Comparison of ENCODE assay signal across 14 mouse cellular contexts in the genomic region with DNA sequence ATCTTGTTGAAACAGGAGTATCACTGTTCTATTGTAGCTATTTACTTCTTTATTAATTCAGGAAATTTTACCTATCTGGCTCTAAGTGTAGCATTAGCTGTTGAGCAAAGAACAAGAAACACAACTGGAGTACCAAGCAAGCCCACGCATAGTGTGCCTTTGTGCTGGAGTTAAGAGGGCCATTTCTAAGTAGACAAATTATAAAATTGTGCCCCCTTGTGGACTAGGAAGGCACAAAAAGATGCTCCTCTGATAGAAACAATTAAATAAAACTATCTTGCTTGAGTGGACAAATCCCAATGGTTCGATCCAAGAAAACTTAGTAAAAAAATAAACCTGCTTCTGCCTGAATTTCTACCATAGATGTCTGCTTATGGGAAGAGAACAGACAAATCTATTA.
A peak's percentile ranks its signal among the peaks of the same experiment; 100 is the strongest.
DNase-seq lines count a peak whose midpoint lies in the region; ATAC-seq and TF ChIP-seq lines count a peak whose summit lies in the region.
"Had no signal": no experiment of that assay in that cellular context is flagged by ENCODE, and none has a peak within 500 bp of the region (broad histone marks: within the 10 kb centered on the region; RNA-seq: fewer than 3 reads in every experiment).

No protein-coding gene starts in this region.

- no peak for TF ChIP-seq POLR2A in liver, adult 2 months (IDR thresholded peaks at IDR 0.05; ENCODE audit: extremely low read depth, insufficient read depth, low read length)

- no peaks in the 10 kb centered on the region for H3K36me3 ChIP-seq in liver, adult 2 months (ENCODE audit: control insufficient read depth, insufficient read depth, low read length)
- H3K36me3 ChIP-seq in liver, embryonic 11.5 days (ENCODE audit: control insufficient read depth, insufficient read depth, low read length), result no peaks in the 10 kb centered on the region
- H3K36me3 ChIP-seq in ES-E14 (ENCODE audit: control insufficient read depth, insufficient read depth, low read length, poor library complexity, severe bottlenecking), result no peaks in the 10 kb centered on the region
- H3K36me3 ChIP-seq: hindbrain, embryonic 10.5 days; limb, embryonic 12.5 days; stomach, embryonic 15.5 days had no signal

- in situ Hi-C loops in ES-E14 (cut with MboI; ENCODE audit: low sequenced_read_pairs in 2 of 2, unreplicated experiment in 2 of 2), result no loop called here

- no peaks in the 10 kb centered on the region for H3K9me3 ChIP-seq in liver, embryonic 11.5 days (ENCODE audit: control insufficient read depth, low read length)
- H3K9me3 ChIP-seq in ES-E14 (ENCODE audit: control insufficient read depth, insufficient read depth, low read depth, low read length), result no peaks in the 10 kb centered on the region
- H3K9me3 ChIP-seq: hindbrain, embryonic 10.5 days; limb, embryonic 12.5 days; stomach, embryonic 15.5 days had no signal

- no peaks in the 10 kb centered on the region for H3K79me2 ChIP-seq in liver, adult 2 months (ENCODE audit: control insufficient read depth, insufficient read depth, low read length)

- no peak overlapping the region for H3K9ac ChIP-seq in liver, adult 2 months (ENCODE audit: low read depth, low read length)
- no peak overlapping the region for H3K9ac ChIP-seq in liver, embryonic 11.5 days (ENCODE audit: low read depth, low read length)
- H3K9ac ChIP-seq in ES-E14 (ENCODE audit: insufficient read depth, low read depth, low read length, poor library complexity, severe bottlenecking), result no peak overlapping the region
- H3K9ac ChIP-seq: limb, embryonic 12.5 days; stomach, embryonic 15.5 days had no signal

- no peak overlapping the region for H3K4me2 ChIP-seq in liver, embryonic 11.5 days
- H3K4me2 ChIP-seq: limb, embryonic 12.5 days; stomach, embryonic 15.5 days had no signal

- DNase-seq in frontal cortex, postnatal 10 days (ENCODE audit: low spot score in 2 of 2), result no peak
- DNase-seq in liver, adult 2 months (ENCODE audit: extremely low read depth, low read depth, low spot score), result peak; percentile 18
- DNase-seq in liver, embryonic 11.5 days (ENCODE audit: low spot score), result no peak
- DNase-seq in ES-E14 (ENCODE audit: low read depth, low spot score), result peak; percentile 21
- DNase-seq in retina, postnatal 1 day, result peak; percentile 35
- DNase-seq: cerebellum, postnatal 25 days; kidney, adult 2 months; lung, adult 18-20 months; thymus, postnatal 25 days had no signal

- H3K27ac ChIP-seq in liver, adult 2 months (replicated peaks; ENCODE audit: insufficient read depth, low read depth, low read length), result no peak overlapping the region
- H3K27ac ChIP-seq in liver, embryonic 11.5 days (ENCODE audit: low read depth, low read length), result no peak overlapping the region
- H3K27ac ChIP-seq in ES-E14 (ENCODE audit: insufficient read depth, low read depth, low read length, poor library complexity, severe bottlenecking), result no peak overlapping the region
- H3K27ac ChIP-seq: hindbrain, embryonic 10.5 days; limb, embryonic 12.5 days; stomach, embryonic 15.5 days had no signal

- 77% methylated on average over 2 of the region's 2 CpGs for WGBS in liver, adult 2 months
- 74% methylated on average over 2 of the region's 2 CpGs for WGBS in liver, embryonic 11.5 days

- H3K27me3 ChIP-seq in liver, adult 2 months (ENCODE audit: control insufficient read depth, insufficient read depth, low read length), result no peaks in the 10 kb centered on the region
- H3K27me3 ChIP-seq in liver, embryonic 11.5 days (replicated peaks; ENCODE audit: control insufficient read depth, insufficient read depth, low read length), result no peaks in the 10 kb centered on the region
- H3K27me3 ChIP-seq: limb, embryonic 12.5 days; stomach, embryonic 15.5 days had no signal

- ATAC-seq in frontal cortex, adult (ENCODE audit: low TSS enrichment), result peak; percentile 67; the same call in 1 of the 2 replicates
- no peak for ATAC-seq in liver, embryonic 11.5 days (replicated peaks; ENCODE audit: low FRiP score)
- ATAC-seq in megakaryocyte, adult 5-6 weeks (ENCODE audit: poor library complexity, severe bottlenecking), result no peak

- H3K4me3 ChIP-seq in liver, adult 2 months (ENCODE audit: insufficient read depth, low read depth, low read length), result no peak overlapping the region
- H3K4me3 ChIP-seq in liver, embryonic 11.5 days (ENCODE audit: low read depth, low read length), result no peak overlapping the region
- no peak overlapping the region for H3K4me3 ChIP-seq in ES-E14 (ENCODE audit: insufficient read depth in 1 of 2, low read depth in 1 of 2, low read length in 2 of 2, poor library complexity in 1 of 2, severe bottlenecking in 1 of 2)
- H3K4me3 ChIP-seq: hindbrain, embryonic 10.5 days; limb, embryonic 12.5 days; stomach, embryonic 15.5 days had no signal

- no peak for TF ChIP-seq CTCF in liver, adult 2 months (IDR thresholded peaks at IDR 0.05; ENCODE audit: low read depth, low read length)

- no peaks in the 10 kb centered on the region for H3K4me1 ChIP-seq in liver, adult 2 months (ENCODE audit: control insufficient read depth, insufficient read depth, low read length)
- H3K4me1 ChIP-seq in liver, embryonic 11.5 days (replicated peaks; ENCODE audit: control insufficient read depth, insufficient read depth, low read length), result no peaks in the 10 kb centered on the region
- no peaks in the 10 kb centered on the region for H3K4me1 ChIP-seq in ES-E14 (ENCODE audit: control insufficient read depth in 2 of 2, insufficient read depth in 2 of 2, low read length in 2 of 2, poor library complexity in 1 of 2)
- H3K4me1 ChIP-seq: hindbrain, embryonic 10.5 days; limb, embryonic 12.5 days; stomach, embryonic 15.5 days had no signal

TF ChIP-seq in ES-E14, 5 proteins besides CTCF, POLR2A, EP300 and RAD21:
- TF ChIP-seq ZC3H11A (IDR thresholded peaks at IDR 0.05; ENCODE audit: borderline replicate concordance, low read depth, low read length), result 0 out of 2 replicates have a peak, but pooled peaks have one; percentile 7
- no peak for TF ChIP-seq CHD2 (IDR thresholded peaks at IDR 0.05; ENCODE audit: low read depth, low read length)
- no peak for TF ChIP-seq ZNF384 (IDR thresholded peaks at IDR 0.05; ENCODE audit: low read depth, low read length)
- TF ChIP-seq MAFK (IDR thresholded peaks at IDR 0.05; ENCODE audit: insufficient read depth, low read depth, low read length), result no peak
TF ChIP-seq in ES-E14: peak in this region for 1.

Comparison
In these comparisons a context has a peak if more than half of its experiments do, and no peak if none do; other contexts are left out.
1. DNase-seq: peak in liver, adult 2 months (single experiment), ES-E14 (single experiment) and retina, postnatal 1 day (single experiment); none in frontal cortex, postnatal 10 days (0 of 2) and liver, embryonic 11.5 days (single experiment).